Mouse (Mus musculus) lung, adult 2 months (tissue): ENCODE data around the gene Cdk20.

ENCODE experiments used
- CTCF ChIP-seq: fragments of 200-500 bp; IDR thresholded peaks from 2 replicates; pipeline ENCODE4 v1.5.1; 2011; ENCODE audit warnings: mild to moderate bottlenecking, low read length, control low read depth; ENCODE audit not compliant: insufficient read depth
- POLR2A ChIP-seq: fragments of 200-500 bp; IDR thresholded peaks from 2 replicates; pipeline ENCODE4 v1.6.1; 2011; ENCODE audit warnings: low read depth, mild to moderate bottlenecking, control low read depth, low read length, borderline replicate concordance; ENCODE audit errors: extremely low read depth

GRCm38 (mm10) chr13:64402951-64403460 lies 29.1 kb upstream of the Cdk20 start:
- TF ChIP-seq CTCF (no peak), POLR2A (no peak)
